Mouse (Mus musculus) right cerebral cortex, postnatal 36 days (tissue): Measurements from ENCODE around the gene Gm9733.
"Not testable (repeated sequence)": the region's sequence is repeated elsewhere in the genome, so short reads cannot be mapped to it uniquely, and the experiment has no call there.

Experiments
- DNase-seq, 2 experiments: peaks; one replicate each; pipeline ENCODE4 v3.0.0; 2022; ENCODE audit warnings: low spot score in 2 of 2, mixed read lengths in 1 of 2

The Gm9733 gene

GRCm38 (mm10) chr3:15332063-15332462 is at the start of gene Gm9733:
TSS of gene Gm9733 (minus strand) at chr3:15332302.
- DNase-seq: no peak

- DNase-seq: not testable (repeated sequence)
Observed at GRCm38 (mm10) chr3:15355690-15356089, 23.6 kb upstream of the Gm9733 start.

- DNase-seq: not testable (repeated sequence)
Observed at GRCm38 (mm10) chr3:15350318-15350717, 18.2 kb upstream of the Gm9733 start.

GRCm38 (mm10) chr3:15345606-15346005 is 13.5 kb upstream of the Gm9733 start:
- not testable (repeated sequence) for DNase-seq

- no peak for DNase-seq
Observed at GRCm38 (mm10) chr3:15340287-15340686, 8.2 kb upstream of the Gm9733 start.

GRCm38 (mm10) chr3:15334182-15334581 is 2.1 kb upstream of the Gm9733 start:
- DNase-seq: no peak

GRCm38 (mm10) chr3:15331545-15331944 is 557 bp downstream of the Gm9733 start:
- DNase-seq: no peak

- DNase-seq: no peak
Observed at GRCm38 (mm10) chr3:15329549-15329948, 2.6 kb downstream of the Gm9733 start.

- no peak for DNase-seq
Observed at GRCm38 (mm10) chr3:15284424-15285328, 47.4 kb downstream of the Gm9733 start.

GRCm38 (mm10) chr3:15275899-15276526 is 56.1 kb downstream of the Gm9733 start:
- no peak for DNase-seq

- no peak for DNase-seq
Observed at GRCm38 (mm10) chr3:15264450-15264849, 67.7 kb downstream of the Gm9733 start.

- no peak for DNase-seq
Observed at GRCm38 (mm10) chr3:15255726-15256125, 76.4 kb downstream of the Gm9733 start.
